Mouse (Mus musculus): ENCODE measurements around the gene Kcna3.

The Kcna3 gene

GRCm38 (mm10) chr3:107075705-107076104, 39.7 kb downstream of the Kcna3 start:
- TF ChIP-seq NANOG (IDR thresholded peaks at IDR 0.05; ENCODE audit: borderline replicate concordance, low read length), result no peak
- TF ChIP-seq CTCF (conservative IDR thresholded peaks at IDR 0.05; ENCODE audit: low read length), result no peak
- TF ChIP-seq POU5F1 (IDR thresholded peaks at IDR 0.05; ENCODE audit: borderline replicate concordance, low read length), result no peak
- Histone ChIP-seq H3K36me3 (ENCODE audit: insufficient read depth, low read length) (no peaks in the 10 kb centered on the region), H3K27me3 (ENCODE audit: insufficient read depth, low read length) (peaks cover 16% of the 10 kb centered on the region; the same call in 1 of the 2 replicates), H3K4me1 (replicated peaks; ENCODE audit: low read depth, low read length) (no peaks in the 10 kb centered on the region), H3K9me3 (ENCODE audit: low read length) (no peaks in the 10 kb centered on the region), H3K4me3 (replicated peaks; ENCODE audit: low read length) (no peak overlapping the region)

GRCm38 (mm10) chr3:107076658-107077057, 40.7 kb downstream of the Kcna3 start:
- Histone ChIP-seq H3K9me3 (ENCODE audit: low read length) (no peaks in the 10 kb centered on the region), H3K27me3 (ENCODE audit: insufficient read depth, low read length) (peaks cover 15% of the 10 kb centered on the region; the same call in 1 of the 2 replicates), H3K36me3 (ENCODE audit: insufficient read depth, low read length) (no peaks in the 10 kb centered on the region), H3K4me1 (replicated peaks; ENCODE audit: low read depth, low read length) (no peaks in the 10 kb centered on the region), H3K4me3 (replicated peaks; ENCODE audit: low read length) (no peak overlapping the region)
- TF ChIP-seq CTCF (conservative IDR thresholded peaks at IDR 0.05; ENCODE audit: low read length) (no peak), NANOG (IDR thresholded peaks at IDR 0.05; ENCODE audit: borderline replicate concordance, low read length) (no peak), POU5F1 (IDR thresholded peaks at IDR 0.05; ENCODE audit: borderline replicate concordance, low read length) (no peak)

- no peaks in the 10 kb centered on the region for H3K4me1 ChIP-seq (replicated peaks; ENCODE audit: low read depth, low read length)
- no peak overlapping the region for H3K4me3 ChIP-seq (replicated peaks; ENCODE audit: low read length)
- peaks cover 15% of the 10 kb centered on the region; the same call in 1 of the 2 replicates for H3K27me3 ChIP-seq (ENCODE audit: insufficient read depth, low read length)
- TF ChIP-seq CTCF (conservative IDR thresholded peaks at IDR 0.05; ENCODE audit: low read length) (no peak), NANOG (IDR thresholded peaks at IDR 0.05; ENCODE audit: borderline replicate concordance, low read length) (no peak), POU5F1 (IDR thresholded peaks at IDR 0.05; ENCODE audit: borderline replicate concordance, low read length) (no peak)
- no peaks in the 10 kb centered on the region for H3K9me3 ChIP-seq (ENCODE audit: low read length)
- no peaks in the 10 kb centered on the region for H3K36me3 ChIP-seq (ENCODE audit: insufficient read depth, low read length)
Measured at GRCm38 (mm10) chr3:107077101-107077500, 41.1 kb downstream of the Kcna3 start.

GRCm38 (mm10) chr3:107080803-107081202, 44.8 kb downstream of the Kcna3 start:
- Histone ChIP-seq H3K9me3 (ENCODE audit: low read length) (no peaks in the 10 kb centered on the region), H3K27me3 (ENCODE audit: insufficient read depth, low read length) (no peaks in the 10 kb centered on the region; the same call in 1 of the 2 replicates)

GRCm38 (mm10) chr3:107081227-107081626, 45.3 kb downstream of the Kcna3 start:
- Histone ChIP-seq H3K4me1 (replicated peaks; ENCODE audit: low read depth, low read length) (no peaks in the 10 kb centered on the region), H3K9me3 (ENCODE audit: low read length) (no peaks in the 10 kb centered on the region), H3K36me3 (ENCODE audit: insufficient read depth, low read length) (no peaks in the 10 kb centered on the region), H3K27me3 (ENCODE audit: insufficient read depth, low read length) (no peaks in the 10 kb centered on the region; the same call in 1 of the 2 replicates), H3K4me3 (replicated peaks; ENCODE audit: low read length) (no peak overlapping the region)
- peak; percentile 38 for TF ChIP-seq CTCF (conservative IDR thresholded peaks at IDR 0.05; ENCODE audit: low read length)
- TF ChIP-seq NANOG (IDR thresholded peaks at IDR 0.05; ENCODE audit: borderline replicate concordance, low read length), result no peak
- TF ChIP-seq POU5F1 (IDR thresholded peaks at IDR 0.05; ENCODE audit: borderline replicate concordance, low read length), result no peak

More at GRCm38 (mm10) chr3:107080803-107081202, 44.8 kb downstream of the Kcna3 start:
- no peak for TF ChIP-seq NANOG (IDR thresholded peaks at IDR 0.05; ENCODE audit: borderline replicate concordance, low read length)
- no peak for TF ChIP-seq CTCF (conservative IDR thresholded peaks at IDR 0.05; ENCODE audit: low read length)
- no peak for TF ChIP-seq POU5F1 (IDR thresholded peaks at IDR 0.05; ENCODE audit: borderline replicate concordance, low read length)
- Histone ChIP-seq H3K36me3 (ENCODE audit: insufficient read depth, low read length) (no peaks in the 10 kb centered on the region), H3K4me1 (replicated peaks; ENCODE audit: low read depth, low read length) (no peaks in the 10 kb centered on the region), H3K4me3 (replicated peaks; ENCODE audit: low read length) (no peak overlapping the region)

GRCm38 (mm10) chr3:107084586-107084985, 48.6 kb downstream of the Kcna3 start:
- H3K4me3 ChIP-seq (replicated peaks; ENCODE audit: low read length), result no peak overlapping the region

GRCm38 (mm10) chr3:107087410-107087809, 51.4 kb downstream of the Kcna3 start:
- TF ChIP-seq NANOG (IDR thresholded peaks at IDR 0.05; ENCODE audit: borderline replicate concordance, low read length), result no peak
- no peak for TF ChIP-seq CTCF (conservative IDR thresholded peaks at IDR 0.05; ENCODE audit: low read length)
- TF ChIP-seq POU5F1 (IDR thresholded peaks at IDR 0.05; ENCODE audit: borderline replicate concordance, low read length), result no peak
- Histone ChIP-seq H3K27me3 (ENCODE audit: insufficient read depth, low read length) (peaks cover 9% of the 10 kb centered on the region), H3K4me1 (replicated peaks; ENCODE audit: low read depth, low read length) (no peaks in the 10 kb centered on the region)

More at GRCm38 (mm10) chr3:107084586-107084985, 48.6 kb downstream of the Kcna3 start:
- no peaks in the 10 kb centered on the region for H3K36me3 ChIP-seq (ENCODE audit: insufficient read depth, low read length)
- no peak for TF ChIP-seq POU5F1 (IDR thresholded peaks at IDR 0.05; ENCODE audit: borderline replicate concordance, low read length)
- TF ChIP-seq CTCF (conservative IDR thresholded peaks at IDR 0.05; ENCODE audit: low read length), result no peak
- no peak for TF ChIP-seq NANOG (IDR thresholded peaks at IDR 0.05; ENCODE audit: borderline replicate concordance, low read length)
- no peaks in the 10 kb centered on the region for H3K4me1 ChIP-seq (replicated peaks; ENCODE audit: low read depth, low read length)
- H3K27me3 ChIP-seq (ENCODE audit: insufficient read depth, low read length), result no peaks in the 10 kb centered on the region; the same call in 1 of the 2 replicates
- no peaks in the 10 kb centered on the region for H3K9me3 ChIP-seq (ENCODE audit: low read length)

More at GRCm38 (mm10) chr3:107087410-107087809, 51.4 kb downstream of the Kcna3 start:
- Histone ChIP-seq H3K36me3 (ENCODE audit: insufficient read depth, low read length) (no peaks in the 10 kb centered on the region), H3K4me3 (replicated peaks; ENCODE audit: low read length) (no peak overlapping the region), H3K9me3 (ENCODE audit: low read length) (no peaks in the 10 kb centered on the region)

Measured in E14TG2a.4 (cell line).